Mouse (Mus musculus): ENCODE data around the gene Tmed9. TPM values are rescaled to one million over a fixed set of nuclear protein-coding genes. Genes with fewer than 3 reads are reported as not detected.

The Tmed9 gene
- polyA plus RNA-seq, 1 experiment from 2014 or later, result 53.6 TPM

Other genes with a start within 250 kb of the Tmed9 start
- gene Mxd3, start 243.9 kb upstream of the Tmed9 start, polyA plus RNA-seq (2014; fragmentation: Nextera tagmentation; extraction: Ambion mirVana), result 8.4 and 8.7 TPM in 2 replicates
- gene Lman2, start 210.9 kb upstream of the Tmed9 start, polyA plus RNA-seq (2014; fragmentation: Nextera tagmentation; extraction: Ambion mirVana), result 44.8 and 49.2 TPM in 2 replicates
- 0.40 and 0.72 TPM in 2 replicates for gene Rgs14, start 204.0 kb upstream of the Tmed9 start, polyA plus RNA-seq (2014; fragmentation: Nextera tagmentation; extraction: Ambion mirVana)
- gene Slc34a1, start 175.5 kb upstream of the Tmed9 start, polyA plus RNA-seq (2014; fragmentation: Nextera tagmentation; extraction: Ambion mirVana), result 0.14 TPM in 1 of 2 replicates, not detected in the other
- gene Pfn3, start 158.5 kb upstream of the Tmed9 start, polyA plus RNA-seq (2014; fragmentation: Nextera tagmentation; extraction: Ambion mirVana), result 0.81 and 1.5 TPM in 2 replicates
- 0.09 and 0.34 TPM in 2 replicates for gene F12, start 146.9 kb upstream of the Tmed9 start, polyA plus RNA-seq (2014; fragmentation: Nextera tagmentation; extraction: Ambion mirVana)
- 41.9 and 42.7 TPM in 2 replicates for gene Grk6, start 128.7 kb upstream of the Tmed9 start, polyA plus RNA-seq (2014; fragmentation: Nextera tagmentation; extraction: Ambion mirVana)
- gene Prr7, start 109.5 kb upstream of the Tmed9 start, polyA plus RNA-seq (2014; fragmentation: Nextera tagmentation; extraction: Ambion mirVana), result 6.3 and 8.9 TPM in 2 replicates
- gene Dbn1, start 85.6 kb upstream of the Tmed9 start, polyA plus RNA-seq (2014; fragmentation: Nextera tagmentation; extraction: Ambion mirVana), result 406 and 416 TPM in 2 replicates
- 139 and 141 TPM in 2 replicates for gene Pdlim7, start 60.1 kb upstream of the Tmed9 start, polyA plus RNA-seq (2014; fragmentation: Nextera tagmentation; extraction: Ambion mirVana)
- gene Dok3, start 44.4 kb upstream of the Tmed9 start, polyA plus RNA-seq (2014; fragmentation: Nextera tagmentation; extraction: Ambion mirVana), result 3.8 and 5.7 TPM in 2 replicates
- gene Ddx41, start 37.1 kb upstream of the Tmed9 start, polyA plus RNA-seq (2014; fragmentation: Nextera tagmentation; extraction: Ambion mirVana), result 49.5 and 51.1 TPM in 2 replicates
- gene Fam193b, start 2.6 kb upstream of the Tmed9 start, polyA plus RNA-seq (2014; fragmentation: Nextera tagmentation; extraction: Ambion mirVana), result 41.4 and 47.4 TPM in 2 replicates
- 18.3 and 25.3 TPM in 2 replicates for gene B4galt7, start 26.2 kb downstream of the Tmed9 start, polyA plus RNA-seq (2014; fragmentation: Nextera tagmentation; extraction: Ambion mirVana)
- 105 and 107 TPM in 2 replicates for gene Caml, start 49.3 kb downstream of the Tmed9 start, polyA plus RNA-seq (2014; fragmentation: Nextera tagmentation; extraction: Ambion mirVana)
- 24.8 and 25.6 TPM in 2 replicates for gene Ddx46, start 61.3 kb downstream of the Tmed9 start, polyA plus RNA-seq (2014; fragmentation: Nextera tagmentation; extraction: Ambion mirVana)
- 96.0 and 101 TPM in 2 replicates for gene B230219D22Rik, start 119.4 kb downstream of the Tmed9 start, polyA plus RNA-seq (2014; fragmentation: Nextera tagmentation; extraction: Ambion mirVana)
- gene Txndc15, start 140.9 kb downstream of the Tmed9 start, polyA plus RNA-seq (2014; fragmentation: Nextera tagmentation; extraction: Ambion mirVana), result 144 and 145 TPM in 2 replicates
- gene Pcbd2, start 153.6 kb downstream of the Tmed9 start, polyA plus RNA-seq (2014; fragmentation: Nextera tagmentation; extraction: Ambion mirVana), result 23.6 and 25.3 TPM in 2 replicates
- 0.21 TPM in 1 of 2 replicates, not detected in the other for gene Catsper3, start 210.8 kb downstream of the Tmed9 start, polyA plus RNA-seq (2014; fragmentation: Nextera tagmentation; extraction: Ambion mirVana)

All from hindbrain, embryonic 14.5 days (tissue).